Mouse (Mus musculus) spleen, postnatal 36 days (tissue): ENCODE results near the gene Aldh1l1.

Source experiments
- DNase-seq, 2 experiments: peaks; one replicate each; pipeline ENCODE4 v3.0.0; 2022; ENCODE audit warnings: low spot score in 2 of 2, mixed read lengths in 1 of 2

Aldh1l1 gene

GRCm38 (mm10) chr6:90506673-90507311, 20.6 kb downstream of the Aldh1l1 start:
- DNase-seq, result no peak

GRCm38 (mm10) chr6:90507443-90507842, 21.2 kb downstream of the Aldh1l1 start:
- DNase-seq, result no peak

DNA sequence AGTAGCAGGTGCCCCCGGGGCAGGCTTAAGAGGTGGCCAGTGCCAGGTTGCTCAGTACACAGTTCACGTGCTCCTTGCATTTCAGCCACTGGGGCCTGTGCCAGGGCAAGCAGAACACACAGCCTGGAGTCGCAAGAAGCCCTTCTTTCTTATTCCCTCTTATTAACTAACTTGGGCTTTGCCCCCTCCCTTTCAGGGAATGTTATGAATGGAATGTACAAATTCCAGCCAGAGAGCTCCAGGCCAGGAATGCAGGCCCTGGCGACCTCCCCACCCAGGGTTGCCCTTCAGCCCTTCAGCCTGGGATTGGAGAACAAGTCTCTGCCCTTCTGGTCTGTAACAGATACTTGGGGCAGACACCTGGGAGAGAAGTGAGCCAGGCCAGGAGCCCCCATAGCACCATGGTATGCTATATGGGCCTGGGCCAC, 22.0 kb downstream of the Aldh1l1 start:
- DNase-seq, result no peak

- DNase-seq, result no peak
Observed at GRCm38 (mm10) chr6:90509085-90509484, 22.9 kb downstream of the Aldh1l1 start.

- no peak for DNase-seq
Observed at GRCm38 (mm10) chr6:90512416-90512815, 26.2 kb downstream of the Aldh1l1 start.

DNA sequence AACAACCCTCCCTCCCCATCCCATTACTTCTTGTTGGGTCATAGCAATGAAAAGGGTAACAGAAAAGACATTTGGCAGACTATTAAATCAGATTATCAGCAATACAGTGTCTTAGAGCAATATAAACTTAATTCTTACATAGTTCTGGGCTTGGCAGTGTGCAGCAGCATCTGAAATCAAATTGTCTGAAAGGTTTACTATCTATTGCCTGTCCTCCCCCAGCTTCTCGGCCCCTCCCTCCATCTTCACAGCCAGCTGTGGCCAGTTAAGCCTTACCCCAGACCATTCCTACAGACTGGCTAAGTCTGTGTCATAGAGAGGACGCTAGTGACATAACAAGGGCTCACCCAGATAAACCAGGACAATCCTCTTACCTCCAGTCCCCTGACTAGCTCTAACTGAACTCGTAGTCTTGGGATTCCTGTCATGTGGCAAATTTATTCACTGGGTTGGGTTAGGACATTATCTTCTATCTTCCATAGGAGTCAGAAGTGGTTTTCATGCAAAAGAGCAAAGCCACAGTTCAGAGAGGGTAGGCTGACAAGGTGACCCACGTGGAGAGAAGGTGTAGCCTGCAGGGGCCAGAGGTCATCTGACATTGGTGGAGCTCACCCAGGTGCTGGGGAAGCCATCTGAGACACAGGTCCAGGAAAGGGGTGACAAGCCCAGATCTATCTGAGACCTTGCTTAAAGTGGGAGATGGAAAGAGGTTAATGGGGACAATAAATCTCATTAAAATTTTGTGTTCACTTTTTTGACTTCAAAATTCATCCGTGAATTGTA, 27.0 kb downstream of the Aldh1l1 start:
- DNase-seq, result no peak

GRCm38 (mm10) chr6:90514369-90514768, 28.1 kb downstream of the Aldh1l1 start:
- DNase-seq, result no peak

DNA sequence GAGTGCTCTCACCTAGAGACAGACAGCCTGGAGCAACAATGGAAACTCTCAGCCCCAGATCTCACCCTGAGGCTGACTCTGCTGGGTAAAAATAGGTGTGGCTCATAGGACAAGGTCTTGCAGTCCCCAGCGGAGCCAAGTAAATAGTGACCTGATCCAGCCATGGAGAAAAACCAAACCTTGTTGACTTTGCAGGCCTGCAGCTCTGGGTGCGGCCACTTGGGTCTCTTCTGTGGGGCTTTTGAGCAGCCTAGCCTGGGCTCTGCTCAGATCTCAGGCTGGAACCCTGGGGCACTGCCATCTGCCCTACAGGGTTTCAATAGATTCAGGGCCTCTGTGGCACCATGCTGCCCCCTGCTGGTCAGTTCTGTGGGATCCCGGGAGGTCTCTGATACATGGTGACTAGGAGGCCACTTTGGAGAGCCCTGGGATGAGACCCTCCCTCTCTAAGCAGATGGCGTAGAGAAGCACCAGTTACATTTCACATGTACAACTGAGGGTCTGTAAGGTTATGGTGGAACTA, 28.7 kb downstream of the Aldh1l1 start:
- DNase-seq, result peak; percentile 12 to 31

DNA sequence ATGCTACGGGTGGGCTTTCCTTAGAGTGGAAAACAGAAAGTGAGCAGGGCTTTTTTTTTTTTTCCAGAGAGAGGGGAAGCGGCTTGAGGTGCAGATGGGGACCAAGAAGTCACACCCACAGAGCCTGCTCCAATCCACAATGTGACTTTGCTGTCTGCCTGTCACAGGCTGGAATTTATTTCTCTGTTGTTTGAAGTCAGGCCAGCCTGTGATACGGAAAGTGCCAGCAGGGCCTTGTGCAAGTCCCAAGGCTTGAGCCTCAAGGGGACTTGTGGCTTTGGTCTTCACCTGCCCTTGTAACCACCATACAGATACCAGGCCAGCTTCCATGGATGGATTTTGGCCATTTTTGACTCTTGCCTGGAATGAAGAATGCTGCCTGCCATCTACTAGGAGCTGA, 32.7 kb downstream of the Aldh1l1 start:
- DNase-seq, result no peak

DNA sequence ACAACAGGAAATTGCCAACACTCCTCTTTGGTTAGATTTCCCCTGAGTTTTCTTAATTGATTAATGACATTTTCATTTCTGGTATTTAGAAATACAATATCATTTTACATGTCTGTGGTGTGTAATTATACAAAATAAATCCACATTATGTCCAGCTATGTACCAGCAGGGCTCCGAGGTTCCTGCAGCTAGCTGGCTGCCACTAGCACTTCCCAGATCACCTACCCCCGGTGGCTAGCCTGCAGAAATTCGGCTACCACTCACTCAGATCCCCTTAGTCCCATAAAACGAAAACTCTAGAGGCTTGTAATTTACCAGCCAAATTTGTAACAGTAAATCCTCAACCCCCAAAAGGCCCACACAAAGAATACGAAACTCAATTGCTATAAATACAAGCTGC, 33.1 kb downstream of the Aldh1l1 start:
- DNase-seq, result no peak

DNA sequence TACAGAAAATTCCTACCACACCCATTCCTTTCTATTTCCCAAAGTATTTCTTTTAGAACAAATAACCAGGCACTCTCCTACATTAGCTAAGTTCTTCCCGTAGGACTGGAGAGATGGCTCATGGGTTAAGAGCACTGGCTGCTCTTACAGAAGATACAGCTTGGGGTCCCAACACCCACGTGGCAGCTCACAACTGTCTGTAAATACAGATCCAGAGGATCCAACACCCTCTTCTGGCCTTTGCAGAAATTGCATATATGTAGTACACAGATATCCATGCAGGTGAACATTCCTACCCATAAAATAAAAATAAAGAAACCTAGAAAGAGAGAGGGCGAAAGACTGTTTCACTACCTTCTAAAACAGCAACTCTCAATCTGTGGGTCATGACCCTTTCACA, 40.2 kb downstream of the Aldh1l1 start:
- DNase-seq, result no peak

DNA sequence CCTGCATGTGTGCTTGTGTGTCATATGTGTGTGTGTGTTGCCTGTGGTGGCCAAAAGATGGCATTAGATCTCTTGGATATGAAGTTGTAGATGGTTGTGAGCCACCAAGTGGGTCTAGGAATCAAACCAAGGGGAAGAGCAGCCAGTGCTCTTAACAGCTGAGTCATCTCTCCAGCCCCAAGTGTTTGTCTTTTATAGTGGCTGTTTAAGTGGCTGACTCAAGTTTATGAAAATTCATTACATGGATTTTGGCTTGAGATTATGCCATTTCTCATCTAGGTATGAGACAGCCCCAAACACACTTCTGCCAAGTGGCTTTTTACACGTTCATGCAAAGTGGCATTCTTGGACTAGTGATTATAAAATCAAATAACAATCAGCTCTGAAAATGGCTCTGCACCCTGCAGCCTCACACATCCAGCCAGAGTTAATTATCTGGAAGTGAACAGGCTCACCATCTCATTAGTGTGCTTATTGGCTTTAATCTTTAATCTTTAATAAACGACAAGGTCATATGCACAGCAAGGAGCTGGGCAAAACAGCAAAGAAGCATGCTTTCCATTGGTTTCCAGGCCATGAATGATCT, 43.3 kb downstream of the Aldh1l1 start:
- DNase-seq, result no peak

GRCm38 (mm10) chr6:90532575-90533190, 46.5 kb downstream of the Aldh1l1 start:
- DNase-seq, result no peak

GRCm38 (mm10) chr6:90533505-90533904, 47.3 kb downstream of the Aldh1l1 start:
- no peak for DNase-seq

DNA sequence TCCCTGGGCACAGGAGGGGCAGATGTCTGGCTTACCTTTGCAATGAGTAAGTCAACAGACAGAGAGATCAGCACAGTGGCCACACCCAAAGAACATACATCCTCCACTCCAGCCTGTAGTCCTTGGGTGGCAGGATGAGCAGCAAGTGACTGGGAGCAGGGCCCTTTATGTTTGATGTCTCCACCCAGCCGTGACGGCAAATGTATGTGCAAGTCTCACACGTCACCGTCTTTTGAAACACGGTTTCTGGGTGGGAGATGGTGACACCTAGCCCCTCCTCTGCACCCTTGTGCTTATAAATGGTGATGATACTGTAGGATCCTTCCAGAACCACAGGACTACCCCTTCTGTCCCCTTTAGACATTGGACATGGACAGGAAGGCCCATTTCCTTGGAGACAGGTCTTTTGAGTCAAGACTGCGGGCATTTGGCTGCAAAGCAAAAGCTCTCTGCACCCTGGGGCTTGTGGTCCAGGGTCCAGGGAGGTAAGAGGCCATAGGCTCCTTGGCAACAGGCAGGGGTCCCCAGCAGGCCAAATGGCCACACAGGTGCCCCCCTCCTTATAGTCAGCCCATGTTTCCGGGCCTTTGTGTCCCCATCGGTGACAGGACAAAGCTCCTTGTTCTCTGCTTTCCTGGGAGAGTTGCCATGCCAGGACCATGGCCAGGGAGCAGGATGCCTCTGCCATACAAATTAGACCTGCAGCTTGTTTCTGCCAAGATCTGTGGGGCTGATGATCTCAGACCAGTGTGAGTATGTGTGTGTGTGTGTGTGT, 48.7 kb downstream of the Aldh1l1 start:
- no peak for DNase-seq

- DNase-seq, result no peak
Observed at GRCm38 (mm10) chr6:90536824-90537223, 50.6 kb downstream of the Aldh1l1 start.

DNA sequence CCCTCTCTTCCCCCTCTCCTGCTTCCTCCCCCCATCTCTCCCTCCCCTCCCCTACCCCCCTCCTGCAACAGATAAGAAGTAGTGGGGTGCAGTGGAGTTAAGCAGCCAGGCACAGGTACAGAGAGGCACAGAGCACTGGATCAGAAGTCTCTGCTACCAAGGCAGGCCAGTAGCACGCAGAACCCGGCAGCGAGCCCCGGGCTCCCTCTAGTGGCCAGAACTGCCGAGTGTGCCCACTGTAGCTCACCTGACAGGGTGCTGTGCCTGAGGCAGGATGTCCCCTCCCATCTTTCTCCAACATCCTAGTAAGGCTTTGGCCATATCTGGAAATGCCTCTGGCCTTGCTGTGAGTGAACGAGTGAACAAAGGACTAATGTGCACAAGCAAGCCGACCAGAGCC, 51.7 kb downstream of the Aldh1l1 start:
- DNase-seq, result peak; percentile 25 to 40

DNA sequence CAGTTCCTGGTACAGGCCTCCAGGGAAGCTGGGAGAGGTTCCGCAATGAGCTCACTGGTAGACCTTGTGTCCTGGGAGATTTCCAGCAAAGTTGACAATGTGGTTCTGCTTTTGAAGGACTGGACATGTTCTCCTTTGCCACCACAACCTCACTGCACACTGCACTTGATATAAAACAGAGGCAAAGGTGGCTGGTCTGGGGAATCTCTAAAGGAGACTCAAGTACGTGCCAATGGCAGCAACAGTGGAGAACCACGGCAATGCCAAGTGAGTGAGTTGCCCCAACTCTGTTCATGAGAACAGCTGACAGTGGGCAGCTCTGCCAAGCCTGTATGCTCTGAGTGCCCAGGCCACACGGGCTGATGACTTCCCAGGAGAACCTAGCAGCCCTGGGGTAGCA, 53.0 kb downstream of the Aldh1l1 start:
- DNase-seq, result no peak

DNA sequence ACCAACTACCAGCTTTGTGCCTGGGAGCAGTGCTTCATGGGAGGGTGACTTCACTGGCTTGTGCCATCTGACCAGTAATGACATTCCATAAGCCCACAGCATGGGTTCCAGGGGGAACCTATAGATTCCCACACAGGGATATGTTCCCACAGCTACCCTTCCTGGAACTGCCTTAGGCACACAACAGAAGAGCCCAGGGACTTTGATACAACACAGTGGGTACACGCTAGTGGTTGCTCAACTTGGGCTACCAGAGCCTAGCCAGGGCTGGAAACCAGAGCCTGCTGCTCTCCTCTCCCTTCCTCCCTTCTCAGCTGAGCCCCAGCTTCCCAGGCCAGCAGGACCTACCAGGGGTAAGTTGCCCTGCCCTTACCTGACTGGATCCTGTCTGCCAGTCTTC, 54.3 kb downstream of the Aldh1l1 start:
- no peak for DNase-seq

DNA sequence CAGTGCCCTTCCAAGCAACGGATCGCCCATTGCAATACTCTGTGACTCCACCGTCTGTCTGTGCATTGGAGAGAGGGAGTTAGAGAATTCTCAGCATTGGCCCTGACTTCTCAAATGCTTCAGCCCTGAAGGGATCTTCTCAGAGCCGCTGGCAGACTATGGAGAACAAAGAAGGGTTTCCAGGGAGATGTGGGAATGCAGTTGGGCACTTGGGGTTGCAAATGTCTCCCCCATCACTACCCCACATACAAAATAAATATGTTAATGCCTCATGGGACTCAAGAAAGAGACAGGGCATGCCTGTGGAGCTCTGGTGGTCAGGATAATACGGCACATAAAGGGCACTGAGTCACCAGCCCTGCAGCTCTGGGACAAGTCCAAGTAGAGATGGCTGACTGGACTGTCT, 55.1 kb downstream of the Aldh1l1 start:
- no peak for DNase-seq

GRCm38 (mm10) chr6:90544433-90544832, 58.2 kb downstream of the Aldh1l1 start:
- no peak for DNase-seq

GRCm38 (mm10) chr6:90546274-90546673, 60.0 kb downstream of the Aldh1l1 start:
- no peak for DNase-seq
